Mouse (Mus musculus) embryonic fibroblast, embryonic 13.5 days (primary cell): ENCODE results near the gene Ubr1.

Experiments
- CTCF ChIP-seq: IDR thresholded peaks from 2 replicates; pipeline ENCODE4 v1.5.1; 2011; ENCODE audit warnings: mild to moderate bottlenecking, control low read depth, low read length, moderate library complexity, borderline replicate concordance; ENCODE audit not compliant: insufficient read depth
- POLR2A ChIP-seq: IDR thresholded peaks from 2 replicates; pipeline ENCODE4 v1.6.1; 2011; ENCODE audit warnings: low read depth, mild to moderate bottlenecking, control low read depth, low read length, moderate library complexity

GRCm38 (mm10) chr2:120849449-120850423 lies 120.8 kb downstream of the Ubr1 start, which contains the start of gene Cdan1:
- TF ChIP-seq CTCF (no peak), POLR2A (peak; percentile 43; the same call in 1 of the 2 replicates)
